Mouse (Mus musculus) midbrain, embryonic 11.5 days (tissue): ENCODE data around the gene Wdtc1. TPM values are rescaled to one million over a fixed set of nuclear protein-coding genes. Genes with fewer than 3 reads are reported as not detected.
A peak's percentile ranks its signal among the peaks of the same experiment; 100 is the strongest.

ENCODE experiments used
- ATAC-seq: fragments of 200-750 bp; cut with Nextera tagmentation; 2 replicates; pipeline ENCODE4 v1.8.0; 2017; ENCODE audit warnings: moderate TSS enrichment, moderate library complexity; ENCODE audit not compliant: low FRiP score
- DNase-seq: peaks from one replicate; pipeline ENCODE4 v3.0.0; 2015; ENCODE audit warnings: low spot score; ENCODE audit errors: missing footprints
- H3K27ac ChIP-seq: fragments of 300-500 bp; sonication (generic); 2 replicates; pipeline ENCODE4 v1.5.1; 2014; ENCODE audit warnings: low read depth, low read length
- H3K27me3 ChIP-seq: fragments of 300-500 bp; sonication (generic); 2 replicates; pipeline ENCODE4 v1.6.1; 2014; ENCODE audit warnings: mild to moderate bottlenecking, low read length, moderate library complexity, mixed read lengths; ENCODE audit not compliant: control insufficient read depth, insufficient read depth
- H3K36me3 ChIP-seq: fragments of 300-500 bp; sonication (generic); 2 replicates; pipeline ENCODE4 v1.6.1; 2014; ENCODE audit warnings: mild to moderate bottlenecking, low read length, moderate library complexity, mixed read lengths; ENCODE audit not compliant: control insufficient read depth, insufficient read depth
- H3K4me1 ChIP-seq: fragments of 300-500 bp; sonication (generic); 2 replicates; pipeline ENCODE4 v1.6.1; 2014; ENCODE audit warnings: low read length; ENCODE audit not compliant: control insufficient read depth, insufficient read depth
- H3K4me2 ChIP-seq: fragments of 300-500 bp; sonication (generic); 2 replicates; pipeline ENCODE4 v1.6.1; 2014; ENCODE audit warnings: mild to moderate bottlenecking, moderate library complexity
- H3K4me3 ChIP-seq: fragments of 300-500 bp; sonication (generic); 2 replicates; pipeline ENCODE4 v1.5.1; 2014; ENCODE audit warnings: low read depth, low read length
- H3K9ac ChIP-seq: fragments of 300-500 bp; sonication (generic); 2 replicates; pipeline ENCODE4 v1.6.1; 2014; ENCODE audit warnings: low read length
- H3K9me3 ChIP-seq: fragments of 300-500 bp; sonication (generic); 2 replicates; pipeline ENCODE4 v1.6.1; 2016; ENCODE audit warnings: low read length; ENCODE audit not compliant: control insufficient read depth
- WGBS: fragments of 180-500 bp; shearing (Covaris S2); extraction: QIAGEN DNeasy Blood & Tissue Kit; methylation state at CpG from one replicate; pipeline ENCODE4 v1.1.7; 2014; 5-methylcytosine and 5-hydroxymethylcytosine counted together
- polyA plus RNA-seq: library from polyadenylated mRNA; unstranded; fragments of >200 nt; fragmentation: Nextera tagmentation; extraction: Ambion mirVana; gene quantifications from 2 replicates; pipeline ENCODE4 v1.2.1, GENCODE M21; 2014

The Wdtc1 gene
- polyA plus RNA-seq, 1 experiment from 2014 or later, result 22.2 TPM

DNA sequence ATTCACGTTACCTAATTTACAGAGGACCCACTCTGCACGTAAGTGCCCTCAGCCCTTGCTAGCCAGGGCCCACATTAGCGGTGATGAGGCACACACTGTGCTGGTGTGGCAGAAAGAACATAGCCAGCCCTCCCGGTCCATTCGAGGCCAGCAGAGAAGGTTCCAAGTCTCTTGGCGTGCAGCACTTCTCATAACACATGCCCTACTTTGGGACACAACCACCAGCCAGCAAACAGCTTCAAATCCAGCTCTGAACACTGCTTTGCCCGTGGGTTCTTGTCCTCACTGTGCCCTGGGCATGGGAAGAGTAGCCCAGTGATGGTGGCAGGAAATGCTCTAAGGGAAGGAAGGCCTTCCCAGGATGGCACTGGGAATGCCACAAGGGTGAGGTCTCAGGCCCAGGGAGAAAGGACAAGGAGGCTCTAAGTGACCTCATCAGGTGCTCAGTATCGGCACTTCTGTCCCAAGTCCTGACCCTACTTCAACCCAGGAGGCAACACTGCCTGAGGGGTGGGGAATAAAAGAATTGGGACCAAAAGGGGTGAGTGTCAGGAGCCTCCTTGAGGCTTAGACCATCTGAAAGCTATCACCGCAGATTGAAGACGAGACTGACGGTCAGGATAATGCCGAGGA is 86.9 kb downstream of the Wdtc1 start:
- Histone ChIP-seq H3K4me1 (no peaks in the 10 kb centered on the region), H3K27ac (no peak overlapping the region), H3K4me3 (no peak overlapping the region), H3K27me3 (no peaks in the 10 kb centered on the region), H3K4me2 (no peak overlapping the region), H3K36me3 (peaks cover 45% of the 10 kb centered on the region), H3K9ac (no peak overlapping the region), H3K9me3 (peaks cover 3% of the 10 kb centered on the region; the same call in 1 of the 2 replicates)
- DNase-seq (no peak), ATAC-seq (no peak)
- 94% methylated on average over 12 of the region's 12 CpGs for WGBS

DNA sequence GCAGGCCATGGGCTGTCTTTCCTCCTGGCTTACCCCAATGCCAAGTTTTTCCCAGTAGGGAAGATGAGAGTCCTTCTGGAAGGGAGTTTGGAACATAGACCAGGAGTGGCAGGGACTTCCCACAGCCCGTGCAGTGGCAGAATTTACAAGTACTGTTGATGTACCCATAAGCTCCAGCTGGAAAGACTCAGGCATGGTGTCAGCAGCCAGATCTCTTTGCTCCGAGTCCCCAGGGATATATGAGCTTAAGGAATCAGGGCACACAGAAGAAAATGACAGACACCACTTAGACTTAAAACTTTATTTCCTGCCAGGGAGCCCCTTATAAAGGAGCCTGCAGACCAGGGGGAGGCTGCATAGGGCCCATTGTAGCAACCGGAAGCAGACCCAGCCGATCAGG is 87.5 kb downstream of the Wdtc1 start:
- WGBS, result 94% methylated on average over 4 of the region's 4 CpGs
- no peak for DNase-seq
- Histone ChIP-seq H3K4me3 (no peak overlapping the region), H3K9me3 (peaks cover 3% of the 10 kb centered on the region; the same call in 1 of the 2 replicates), H3K27me3 (no peaks in the 10 kb centered on the region), H3K4me2 (no peak overlapping the region), H3K9ac (no peak overlapping the region), H3K36me3 (peaks cover 45% of the 10 kb centered on the region), H3K27ac (no peak overlapping the region), H3K4me1 (no peaks in the 10 kb centered on the region)
- ATAC-seq, result no peak

DNA sequence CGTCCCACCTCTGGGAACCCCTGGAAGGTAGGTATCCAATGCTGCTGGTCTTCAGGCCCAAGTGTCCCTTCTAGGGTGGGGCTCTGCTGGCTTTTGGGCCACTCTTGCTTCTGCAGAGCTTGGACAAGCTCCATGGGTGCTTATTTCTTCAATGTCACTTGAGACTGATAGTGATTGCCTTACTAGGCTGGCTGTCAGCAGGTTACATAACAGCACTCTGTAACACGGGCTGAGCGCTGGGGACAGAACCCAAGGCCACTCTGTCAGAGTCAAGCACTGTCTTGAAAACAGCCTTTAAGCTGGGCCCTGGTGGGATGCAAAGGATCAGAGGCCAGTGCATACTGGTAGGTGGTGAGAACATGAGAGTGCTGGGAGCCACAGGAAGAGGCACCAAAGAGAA is 88.0 kb downstream of the Wdtc1 start:
- Histone ChIP-seq H3K36me3 (peaks cover 45% of the 10 kb centered on the region), H3K4me1 (no peaks in the 10 kb centered on the region), H3K27me3 (no peaks in the 10 kb centered on the region), H3K27ac (no peak overlapping the region), H3K9me3 (peaks cover 3% of the 10 kb centered on the region; the same call in 1 of the 2 replicates), H3K9ac (no peak overlapping the region), H3K4me3 (no peak overlapping the region), H3K4me2 (no peak overlapping the region)
- DNase-seq, result no peak
- 99% methylated on average over 3 of the region's 3 CpGs for WGBS
- ATAC-seq, result no peak

DNA sequence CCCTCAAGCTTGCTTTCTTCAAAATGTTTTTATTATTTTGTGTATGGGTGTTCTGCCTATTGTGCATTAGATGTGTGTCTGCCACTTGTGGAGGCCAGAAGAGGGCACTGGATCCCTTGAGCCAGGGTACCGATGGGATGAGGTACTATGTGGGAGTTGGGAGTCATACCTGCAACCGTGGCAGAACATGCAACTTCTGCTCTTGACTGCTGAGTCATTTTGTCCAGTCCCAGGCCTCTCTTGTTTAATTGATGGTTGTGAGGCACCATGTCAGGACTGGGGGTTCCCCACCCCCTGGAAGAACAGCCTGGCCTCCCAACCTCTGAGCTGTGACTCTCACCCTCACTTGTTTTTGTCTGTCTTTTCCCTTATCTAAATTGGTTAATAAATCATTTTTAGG is 88.7 kb downstream of the Wdtc1 start:
- no peaks in the 10 kb centered on the region for H3K4me1 ChIP-seq
- H3K27ac ChIP-seq, result no peak overlapping the region
- H3K27me3 ChIP-seq, result no peaks in the 10 kb centered on the region
- no peak overlapping the region for H3K9ac ChIP-seq
- H3K36me3 ChIP-seq, result peaks cover 43% of the 10 kb centered on the region
- DNase-seq, result no peak
- H3K4me2 ChIP-seq, result no peak overlapping the region
- no peak for ATAC-seq
- WGBS, result 100% methylated on average over 2 of the region's 2 CpGs
- peaks cover 3% of the 10 kb centered on the region; the same call in 1 of the 2 replicates for H3K9me3 ChIP-seq
- H3K4me3 ChIP-seq, result no peak overlapping the region

DNA sequence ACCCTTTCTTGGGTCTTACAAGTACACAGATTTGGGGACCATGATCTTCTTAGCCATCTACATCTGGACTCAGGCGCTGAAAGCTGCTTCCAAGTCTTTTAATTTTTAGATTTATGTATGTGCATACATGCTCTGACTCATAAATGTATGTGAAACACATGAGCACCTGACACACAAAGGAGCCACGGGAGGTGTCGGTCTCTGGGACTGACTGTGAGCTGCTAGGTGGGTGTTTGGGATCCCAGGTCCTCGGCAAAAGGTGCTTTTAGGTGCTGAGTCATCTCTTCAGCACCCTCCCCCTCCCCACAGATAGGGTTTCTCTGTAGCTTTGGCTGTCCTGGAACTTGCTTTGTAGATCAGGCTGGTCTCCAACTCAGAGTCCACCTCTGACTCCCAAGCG is 89.5 kb downstream of the Wdtc1 start:
- Histone ChIP-seq H3K9ac (no peak overlapping the region), H3K36me3 (peaks cover 36% of the 10 kb centered on the region), H3K4me2 (no peak overlapping the region), H3K4me3 (no peak overlapping the region), H3K27ac (no peak overlapping the region), H3K9me3 (peaks cover 3% of the 10 kb centered on the region; the same call in 1 of the 2 replicates), H3K4me1 (no peaks in the 10 kb centered on the region), H3K27me3 (no peaks in the 10 kb centered on the region)
- DNase-seq (no peak), ATAC-seq (no peak)
- WGBS, result 94% methylated on average over 5 of the region's 5 CpGs

DNA sequence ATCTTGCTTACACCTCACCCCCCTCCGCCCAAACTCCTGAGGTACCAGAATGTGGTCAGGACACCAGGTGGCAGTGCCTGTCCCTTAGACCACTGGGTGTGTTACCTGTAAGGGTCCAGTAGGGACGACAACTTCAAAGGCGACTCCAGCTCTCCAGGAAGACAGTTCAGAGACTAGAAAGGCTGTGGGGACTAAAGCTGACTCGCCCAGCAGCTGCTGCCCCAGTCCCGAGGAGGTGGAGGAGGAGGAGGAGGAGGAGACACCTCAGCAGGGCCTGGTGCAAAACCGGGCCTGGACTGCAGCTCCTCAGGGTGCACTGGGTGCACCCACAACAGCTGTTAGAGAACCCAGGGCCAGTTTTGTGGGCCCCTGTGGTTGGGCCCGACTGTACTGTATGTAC is 90.4 kb downstream of the Wdtc1 start, which contains the start of gene Sytl1:
Sytl1 (minus strand) TSS at position 232 of the 400 bp plus-strand sequence.
- Histone ChIP-seq H3K27me3 (no peaks in the 10 kb centered on the region), H3K4me2 (no peak within 1 kb of the TSS), H3K27ac (no peak within 1 kb of the TSS), H3K4me3 (no peak within 1 kb of the TSS), H3K9ac (no peak within 1 kb of the TSS), H3K36me3 (peaks cover 30% of the 10 kb centered on the region), H3K4me1 (no peaks in the 10 kb centered on the region), H3K9me3 (peaks cover 3% of the 10 kb centered on the region; the same call in 1 of the 2 replicates)
- DNase-seq (peak; percentile 68), ATAC-seq (no peak)
- WGBS, result 52% methylated on average over 7 of the region's 7 CpGs

DNA sequence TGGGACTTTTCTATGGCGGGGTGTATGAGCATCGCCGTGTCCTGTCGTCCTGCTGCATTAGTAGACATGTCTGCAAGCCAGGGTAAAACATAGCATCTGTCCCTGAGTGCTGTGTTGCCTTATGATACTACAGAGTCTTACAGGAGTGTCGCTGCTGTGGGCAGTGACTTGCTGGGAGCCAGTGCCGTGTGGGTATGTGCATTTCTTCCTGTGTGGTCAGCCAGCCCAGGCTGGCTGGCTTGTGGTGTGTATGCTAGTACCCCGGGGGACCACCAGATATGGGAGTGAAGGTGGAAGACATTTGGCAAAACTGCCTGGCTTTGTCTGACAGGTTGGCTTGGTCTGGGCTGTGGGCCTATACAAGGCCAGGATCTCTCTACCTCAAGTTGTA is 90.9 kb downstream of the Wdtc1 start:
- Histone ChIP-seq H3K27me3 (peaks cover under 1% of the 10 kb centered on the region; the same call in 1 of the 2 replicates), H3K4me3 (no peak overlapping the region), H3K36me3 (peaks cover 26% of the 10 kb centered on the region), H3K4me2 (no peak overlapping the region), H3K9me3 (peaks cover 3% of the 10 kb centered on the region; the same call in 1 of the 2 replicates), H3K9ac (no peak overlapping the region), H3K27ac (no peak overlapping the region), H3K4me1 (no peaks in the 10 kb centered on the region)
- ATAC-seq (no peak), DNase-seq (peak; percentile 71)
- WGBS, result 77% methylated on average over 7 of the region's 7 CpGs

DNA sequence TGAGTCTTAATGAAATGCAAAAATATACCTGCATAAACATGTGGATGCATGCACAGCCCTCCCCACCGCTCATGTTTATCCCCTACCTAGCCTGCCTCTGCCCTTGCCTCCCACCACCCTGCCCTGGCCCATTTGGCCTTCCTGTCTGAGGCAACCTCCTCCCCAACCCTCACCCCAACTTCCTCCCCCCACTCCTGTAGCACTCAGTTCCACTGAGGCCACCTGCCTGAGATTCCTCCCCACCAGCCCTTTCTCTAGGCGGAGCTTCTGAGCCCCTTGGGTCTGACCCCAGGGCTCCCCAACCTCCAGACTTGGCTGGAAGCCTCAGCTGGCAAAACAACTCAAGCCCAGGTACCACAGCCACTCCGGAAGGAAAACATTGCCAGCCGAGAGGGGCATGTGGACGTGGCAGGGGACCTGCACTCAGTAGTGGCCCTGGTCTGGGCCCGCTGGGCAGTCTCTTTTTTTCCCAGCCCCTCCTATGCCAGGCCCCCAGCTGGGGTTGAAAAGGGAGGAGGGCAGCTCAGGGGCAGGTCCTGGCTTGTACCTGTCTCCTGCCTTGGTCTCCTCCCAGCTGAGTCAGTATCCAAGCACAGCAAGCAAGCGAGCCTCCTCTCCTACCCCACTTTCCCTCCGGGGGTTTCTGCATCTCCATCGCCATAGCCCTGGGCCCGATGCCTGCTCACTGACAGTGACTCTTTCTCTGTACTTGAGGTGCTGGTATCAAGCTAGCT is 91.5 kb downstream of the Wdtc1 start:
- H3K4me3 ChIP-seq, result no peak overlapping the region
- no peak for DNase-seq
- no peak overlapping the region for H3K4me2 ChIP-seq
- ATAC-seq, result no peak
- H3K36me3 ChIP-seq, result peaks cover 24% of the 10 kb centered on the region
- peaks cover 3% of the 10 kb centered on the region; the same call in 1 of the 2 replicates for H3K27me3 ChIP-seq
- WGBS, result 49% methylated on average over 10 of the region's 10 CpGs
- H3K9ac ChIP-seq, result no peak overlapping the region
- H3K9me3 ChIP-seq, result peaks cover 3% of the 10 kb centered on the region; the same call in 1 of the 2 replicates
- no peak overlapping the region for H3K27ac ChIP-seq
- no peaks in the 10 kb centered on the region for H3K4me1 ChIP-seq

DNA sequence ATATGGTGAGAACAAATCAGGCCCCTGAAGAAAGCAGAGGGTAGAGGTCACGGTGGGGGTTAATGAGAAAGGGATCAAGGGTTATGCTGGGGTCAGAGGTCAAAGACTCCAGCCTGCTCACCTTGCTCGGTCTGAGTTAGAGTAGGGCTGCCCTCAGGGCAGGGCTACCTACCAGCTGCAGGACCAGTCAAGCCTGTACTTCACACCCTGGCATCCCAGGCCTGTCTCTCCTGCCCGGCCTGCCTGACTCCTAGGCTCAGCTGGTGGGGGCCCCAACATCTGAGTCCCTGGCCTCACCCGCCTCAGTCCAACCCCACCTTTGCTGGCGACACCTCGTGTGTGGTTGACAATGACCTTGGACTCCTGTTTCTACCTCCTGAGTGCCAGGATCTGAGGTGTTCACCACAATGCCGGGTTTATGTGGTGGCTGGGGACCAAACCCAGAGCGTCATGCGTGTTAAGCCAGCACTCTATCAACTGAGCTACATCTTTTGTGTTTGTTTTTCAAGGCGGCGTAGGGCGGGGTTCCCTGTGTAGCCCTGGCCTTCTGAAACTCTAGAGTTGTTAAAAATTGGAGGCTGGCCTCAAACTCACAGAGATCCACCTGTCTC is 95.4 kb downstream of the Wdtc1 start:
- DNase-seq, result no peak
- Histone ChIP-seq H3K36me3 (no peaks in the 10 kb centered on the region), H3K9ac (no peak overlapping the region), H3K4me1 (no peaks in the 10 kb centered on the region), H3K9me3 (no peaks in the 10 kb centered on the region), H3K4me3 (no peak overlapping the region), H3K4me2 (no peak overlapping the region), H3K27ac (no peak overlapping the region), H3K27me3 (peaks cover 10% of the 10 kb centered on the region; the same call in 1 of the 2 replicates)
- ATAC-seq, result no peak
- WGBS, result 81% methylated on average over 12 of the region's 12 CpGs
